Mouse (Mus musculus) left cerebral cortex, adult 11 months (tissue): ENCODE results near the gene Zfp57.
"Not testable (repeated sequence)": the region's sequence is repeated elsewhere in the genome, so short reads cannot be mapped to it uniquely, and the experiment has no call there.

Experiments used
- DNase-seq: peaks from one replicate; pipeline ENCODE4 v3.0.0; 2022; ENCODE audit warnings: low spot score

Gene Zfp57

DNA sequence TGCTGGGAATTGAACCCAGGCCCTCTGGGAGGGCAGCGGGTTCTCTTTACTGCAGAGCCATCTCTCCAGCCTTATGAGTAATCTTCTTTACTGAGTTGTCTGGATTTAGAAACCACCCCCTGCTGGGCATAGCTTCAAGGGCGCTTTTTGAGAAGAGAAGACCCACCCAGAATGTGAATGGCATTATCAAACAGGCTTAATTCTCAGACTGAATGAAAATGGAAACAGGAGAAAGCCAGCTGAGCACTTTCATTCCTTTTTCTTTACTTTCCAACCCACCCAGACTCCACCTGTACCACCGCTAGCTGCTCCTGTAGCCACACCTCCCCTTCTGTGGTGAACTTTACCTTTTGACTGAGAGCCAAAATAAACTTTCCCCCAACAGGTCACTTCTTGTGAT is 5.5 kb upstream of the Zfp57 start:
- no peak for DNase-seq

DNA sequence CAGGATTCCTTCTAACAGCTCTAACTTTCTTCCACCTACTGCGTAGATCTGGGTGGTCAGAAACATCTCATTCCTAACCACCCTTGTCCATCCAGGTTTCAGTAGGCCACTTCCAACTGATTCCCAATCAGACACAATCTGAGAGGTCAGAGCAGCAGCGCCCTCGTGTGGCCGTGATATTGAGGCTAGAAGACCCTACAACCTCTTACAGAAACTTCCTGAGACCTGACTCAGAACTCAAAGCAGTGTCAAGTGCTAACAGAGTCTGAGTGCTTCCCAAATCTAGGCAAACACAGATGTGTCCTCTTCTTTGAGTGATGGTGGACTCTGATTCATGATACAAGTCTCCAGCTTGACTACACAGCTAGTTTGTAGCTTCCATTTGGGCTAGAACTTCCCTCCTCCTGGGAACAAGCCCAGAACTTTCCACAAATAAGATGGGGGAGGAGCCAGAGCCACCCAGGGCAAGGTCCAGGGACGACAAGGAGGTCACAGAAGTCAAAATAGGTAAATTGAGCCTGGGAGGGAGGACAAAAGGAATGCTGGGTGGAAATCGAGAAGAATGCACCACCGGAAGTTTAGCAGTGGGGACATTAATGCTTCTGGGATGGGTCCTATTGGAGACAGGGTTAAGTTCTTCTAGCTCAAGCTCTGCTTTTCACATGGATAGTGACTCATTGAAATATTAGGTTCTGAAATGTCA is 3.8 kb upstream of the Zfp57 start:
- peak; percentile 58 for DNase-seq

DNA sequence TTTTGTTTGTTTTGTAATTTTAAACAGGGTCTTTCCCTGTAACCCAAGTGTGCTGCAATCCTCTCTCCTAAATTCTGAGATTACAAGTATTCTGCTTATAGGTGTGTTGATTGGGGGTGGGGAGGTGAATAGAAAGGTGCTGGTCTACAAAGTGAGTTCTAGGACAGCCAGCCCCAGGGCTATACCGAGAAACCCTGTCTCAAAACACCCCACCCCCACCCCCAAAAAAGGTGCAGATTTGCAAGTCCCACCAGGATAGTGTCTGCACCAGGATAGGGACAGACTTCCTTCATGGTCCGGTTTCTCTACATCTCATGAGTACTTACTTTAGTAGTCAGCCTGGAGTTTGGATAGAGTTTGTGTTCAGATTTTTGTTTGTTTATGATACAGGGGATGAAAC is 2.5 kb upstream of the Zfp57 start:
- no peak for DNase-seq

- DNase-seq, result no peak
Observed at GRCm38 (mm10) chr17:37002364-37003330, 1.7 kb downstream of the Zfp57 start.

DNA sequence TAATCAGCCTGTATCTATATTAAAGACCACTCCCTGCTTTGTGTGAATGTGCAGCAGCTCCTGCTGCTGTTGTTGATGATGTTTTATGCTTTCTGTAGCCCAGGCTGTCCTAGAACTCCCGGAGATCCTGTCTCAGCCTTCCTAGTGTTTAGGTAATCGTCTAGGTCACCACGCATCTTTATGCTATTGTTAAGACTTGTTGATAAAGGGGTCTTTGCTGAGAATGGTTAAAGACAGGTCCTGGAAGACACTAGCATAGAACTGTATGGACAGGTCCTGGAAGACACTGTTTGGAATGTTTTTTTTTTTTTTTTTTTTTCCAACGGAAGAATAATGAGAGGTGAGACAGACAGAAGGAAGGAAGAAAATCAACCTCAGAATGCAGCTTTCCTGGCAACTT is 2.4 kb downstream of the Zfp57 start:
- no peak for DNase-seq

- no peak for DNase-seq
Observed at GRCm38 (mm10) chr17:37008161-37008560, 7.2 kb downstream of the Zfp57 start.

DNA sequence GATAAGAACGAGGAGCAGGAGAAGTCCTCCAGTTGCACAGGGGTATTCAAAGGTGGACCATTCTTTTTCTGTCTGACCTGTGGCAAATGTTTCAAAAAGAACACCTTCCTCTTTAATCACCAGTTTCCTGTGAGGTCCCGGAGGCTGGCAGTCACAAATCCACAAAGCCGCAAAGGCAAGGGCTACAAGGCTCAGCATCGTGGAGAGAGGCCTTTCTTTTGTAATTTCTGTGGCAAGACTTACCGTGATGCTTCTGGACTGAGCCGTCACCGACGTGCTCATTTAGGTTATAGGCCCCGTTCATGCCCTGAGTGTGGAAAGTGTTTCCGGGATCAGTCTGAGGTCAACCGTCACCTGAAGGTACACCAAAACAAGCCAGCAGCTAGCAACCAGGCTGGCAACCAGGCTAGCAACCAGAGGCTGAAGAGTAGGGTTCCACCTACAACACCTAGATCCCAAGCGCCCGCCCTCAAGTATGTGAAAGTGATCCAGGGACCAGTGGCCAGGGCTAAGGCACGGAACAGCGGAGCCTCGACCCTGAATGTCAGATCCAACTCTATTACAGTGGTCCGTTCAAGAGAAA is 8.6 kb downstream of the Zfp57 start:
- DNase-seq, result no peak

GRCm38 (mm10) chr17:37011719-37012118 is 10.8 kb downstream of the Zfp57 start:
- DNase-seq, result no peak

GRCm38 (mm10) chr17:37012141-37012540 is 11.2 kb downstream of the Zfp57 start:
- DNase-seq, result no peak

GRCm38 (mm10) chr17:37016333-37016732 is 15.4 kb downstream of the Zfp57 start:
- no peak for DNase-seq

DNA sequence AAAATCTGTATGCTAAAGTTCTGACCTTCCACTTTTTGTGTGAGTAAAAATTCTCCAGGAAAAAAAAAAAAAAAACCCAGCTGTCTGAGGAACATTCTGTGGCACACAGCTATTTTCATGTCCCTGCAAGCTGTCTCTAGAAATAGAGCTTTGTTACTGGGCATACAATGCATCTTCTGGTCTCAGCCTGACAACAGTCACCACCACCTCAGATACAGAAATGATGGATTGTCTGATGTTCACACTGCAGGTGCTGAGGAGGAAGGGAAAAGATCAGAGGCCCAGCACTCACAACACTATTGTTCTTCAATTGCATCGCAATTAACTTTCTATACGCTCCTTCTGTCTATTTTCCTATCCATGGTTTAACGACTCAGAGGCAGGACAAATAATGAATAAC is 17.4 kb downstream of the Zfp57 start:
- DNase-seq, result no peak

- not testable (repeated sequence) for DNase-seq
Observed at GRCm38 (mm10) chr17:37019242-37019641, 18.3 kb downstream of the Zfp57 start.

GRCm38 (mm10) chr17:37022628-37023576 is 21.9 kb downstream of the Zfp57 start, which contains the start of gene Mog:
TSS of gene Mog (minus strand) at chr17:37023398.
- peak; percentile 70 for DNase-seq

DNA sequence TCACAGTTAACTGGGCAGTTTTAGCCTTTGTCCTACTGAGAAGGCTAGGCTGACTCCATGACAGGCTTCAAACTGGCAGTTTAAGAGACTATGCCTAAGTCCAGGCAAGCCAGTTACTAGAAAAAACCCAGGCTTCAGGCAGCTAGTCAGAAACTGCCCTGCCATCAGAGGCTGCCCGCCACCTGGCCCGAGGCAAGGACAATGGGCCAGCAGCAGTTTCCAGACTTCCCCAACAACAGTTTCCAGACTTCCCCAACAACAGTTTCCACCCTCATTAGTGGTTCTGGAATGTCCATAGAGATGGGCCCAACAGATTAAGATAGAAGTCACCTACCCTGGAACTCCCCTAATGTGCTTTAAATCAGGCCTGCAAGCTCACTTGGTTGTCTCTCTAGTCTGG is 25.5 kb downstream of the Zfp57 start:
- DNase-seq, result no peak

GRCm38 (mm10) chr17:37027486-37027885 is 26.5 kb downstream of the Zfp57 start:
- DNase-seq, result no peak

GRCm38 (mm10) chr17:37028212-37028611 is 27.2 kb downstream of the Zfp57 start:
- no peak for DNase-seq

DNA sequence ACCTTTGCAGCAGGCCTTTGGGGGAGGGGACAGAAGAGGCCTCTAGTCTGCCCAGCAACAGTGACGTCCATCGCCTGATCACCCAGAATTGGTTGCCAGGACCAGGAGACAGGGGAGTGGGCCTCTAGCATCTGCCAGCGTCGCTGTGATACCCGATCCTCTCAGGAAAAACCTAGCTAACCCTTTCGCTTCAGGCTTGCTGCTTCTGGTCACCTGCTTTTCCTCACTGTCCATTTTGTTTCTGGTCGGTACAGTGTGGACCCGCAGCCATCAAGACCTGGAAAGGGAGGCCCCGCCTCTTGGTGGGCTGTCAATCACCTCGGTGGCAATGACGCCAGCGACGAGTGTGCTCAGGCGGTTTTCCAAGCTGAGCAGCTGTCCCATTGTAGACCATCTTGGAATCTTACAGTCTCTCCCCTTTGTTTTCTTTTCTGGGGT is 27.7 kb downstream of the Zfp57 start:
- DNase-seq, result peak; percentile 96

DNA sequence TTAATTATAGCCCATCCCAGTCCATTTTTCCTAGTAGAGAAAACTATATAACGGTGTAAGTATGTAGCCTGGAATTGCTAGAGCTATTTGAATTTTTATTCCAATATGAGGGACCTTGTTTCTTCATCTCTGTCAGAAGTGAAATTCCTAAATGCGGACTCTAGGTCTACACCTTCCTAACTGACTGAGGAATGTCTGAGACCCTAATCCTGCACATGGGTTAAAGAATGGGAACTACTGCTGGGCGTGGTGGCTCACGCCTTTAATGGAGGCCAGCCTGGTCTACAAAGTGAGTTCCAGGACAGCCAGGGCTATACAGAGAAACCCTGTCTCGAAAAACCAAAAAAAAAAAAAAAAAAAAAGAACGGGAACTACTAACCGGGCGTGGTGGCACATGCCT is 28.2 kb downstream of the Zfp57 start:
- DNase-seq, result no peak

DNA sequence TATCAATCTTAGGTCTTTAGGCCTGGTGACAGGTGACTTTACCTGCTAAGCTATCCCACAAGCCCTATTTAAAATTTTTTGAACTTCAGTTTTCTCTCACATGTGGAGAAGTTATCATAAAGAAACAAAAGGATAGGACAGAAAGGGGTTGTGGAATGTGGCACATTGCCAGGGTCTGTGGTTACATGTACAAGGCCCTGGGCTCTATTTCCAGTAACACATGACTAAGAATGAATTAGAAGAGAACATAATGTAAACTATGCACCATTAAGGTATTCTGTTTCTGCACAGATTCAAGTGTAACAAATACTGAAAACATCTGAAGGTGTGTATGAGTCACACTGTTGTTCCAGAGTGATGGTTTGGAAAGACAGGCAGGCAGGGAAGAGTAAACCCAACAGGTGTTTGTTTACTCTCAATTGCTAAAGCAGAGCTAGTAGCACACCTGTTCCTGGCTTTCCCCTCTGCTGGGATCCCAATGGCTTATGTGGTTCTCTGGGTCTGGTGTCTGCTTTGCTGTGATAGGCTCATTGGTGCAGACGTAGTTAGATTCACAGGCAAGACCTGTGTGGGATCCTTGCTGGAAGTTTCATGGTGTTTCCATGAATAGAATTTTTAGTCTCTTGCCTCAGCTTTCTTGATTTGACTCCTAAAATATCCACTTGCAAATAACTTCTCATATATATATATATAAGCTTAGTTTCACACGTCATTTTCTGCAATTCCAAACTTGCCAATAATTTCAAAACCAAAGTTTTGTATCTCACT is 38.3 kb downstream of the Zfp57 start:
- DNase-seq, result no peak

DNA sequence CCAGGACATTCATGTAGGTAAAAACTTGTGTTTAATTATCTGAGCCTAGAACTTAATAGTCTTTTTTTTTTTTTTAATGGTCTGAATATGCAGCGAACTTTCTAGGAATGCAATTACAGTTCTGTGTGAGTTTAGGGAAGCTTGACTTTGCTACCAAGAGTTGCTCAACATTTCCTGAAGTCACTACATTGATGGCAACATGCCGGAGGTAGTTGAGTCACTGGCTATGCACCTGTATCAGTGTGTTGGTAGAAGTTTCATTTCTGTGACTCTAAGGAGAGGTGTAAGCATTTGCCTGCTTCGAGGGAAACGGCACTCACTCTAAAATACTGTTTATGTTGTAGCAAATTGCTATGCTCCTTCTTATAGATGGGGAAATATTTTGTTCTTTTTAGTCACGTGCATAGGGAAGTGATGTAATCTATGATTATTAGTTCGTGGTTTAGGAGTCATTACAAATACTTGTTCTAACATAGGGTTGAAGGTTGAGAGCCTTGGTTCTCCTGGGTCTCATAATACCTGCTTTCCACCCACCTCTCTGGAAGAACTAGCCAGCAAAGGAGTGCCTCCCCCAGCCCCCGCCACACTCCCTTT is 43.8 kb downstream of the Zfp57 start:
- no peak for DNase-seq
